ENCODE assay signal across 11 mouse cellular contexts in genomic region chr10:40527573-40527972, GRCm38 (mm10). TPM values are rescaled to one million over a fixed set of nuclear protein-coding genes. Genes with fewer than 3 reads are reported as not detected.
A peak's percentile ranks its signal among the peaks of the same experiment; 100 is the strongest.
DNase-seq lines count a peak whose midpoint lies in the region; ATAC-seq and TF ChIP-seq lines count a peak whose summit lies in the region.
"Had no signal": no experiment of that assay in that cellular context is flagged by ENCODE, and none has a peak within 500 bp of the region (broad histone marks: within the 10 kb centered on the region; RNA-seq: fewer than 3 reads in every experiment).

No protein-coding gene starts in this region.

- H3K4me1 ChIP-seq in heart, embryonic 15.5 days (replicated peaks): no peaks in the 10 kb centered on the region
- H3K4me1 ChIP-seq in spleen, adult 2 months (ENCODE audit: control insufficient read depth, insufficient read depth, insufficient read length): peaks cover 8% of the 10 kb centered on the region; the same call in 1 of the 2 replicates

- H3K9ac ChIP-seq in heart, embryonic 15.5 days: no peak overlapping the region

- no peaks in the 10 kb centered on the region for H3K79me2 ChIP-seq in C2C12 (ENCODE audit: control insufficient read depth, insufficient read depth)

- H3K4me3 ChIP-seq in heart, embryonic 15.5 days: no peak overlapping the region
- no peak overlapping the region for H3K4me3 ChIP-seq in C2C12 (ENCODE audit: insufficient read depth, poor library complexity, severe bottlenecking)
- H3K4me3 ChIP-seq in spleen, adult 2 months (ENCODE audit: extremely low read depth, insufficient read depth, insufficient read length): no peak overlapping the region

- no peak for TF ChIP-seq CTCF in C2C12 (IDR thresholded peaks at IDR 0.05; ENCODE audit: control insufficient read depth, insufficient read depth, insufficient read length)
- no peak for TF ChIP-seq CTCF in spleen, adult 2 months (IDR thresholded peaks at IDR 0.05; ENCODE audit: extremely low read depth, insufficient read depth, insufficient read length, insufficient replicate concordance)

- H3K79me3 ChIP-seq in C2C12 (ENCODE audit: low read depth): no peaks in the 10 kb centered on the region

- H3K27me3 ChIP-seq in heart, embryonic 15.5 days: no peaks in the 10 kb centered on the region
- H3K27me3 ChIP-seq in C2C12 (ENCODE audit: control insufficient read depth, insufficient read depth, insufficient read length): no peaks in the 10 kb centered on the region
- H3K27me3 ChIP-seq in spleen, adult 2 months (ENCODE audit: control insufficient read depth, insufficient read depth, low read length): no peaks in the 10 kb centered on the region

- 0 out of 2 replicates have a peak overlapping the region, but pooled peaks have one; percentile 17 for H3K4me2 ChIP-seq in heart, embryonic 15.5 days

- no peak overlapping the region for H3ac ChIP-seq in C2C12 (ENCODE audit: control insufficient read depth, insufficient read length, low read depth)

- no peak for DNase-seq in heart, postnatal 14 days
- DNase-seq in induced T-regulatory cell, adult 2 months (ENCODE audit: low read depth): peak; percentile 73
- peak; percentile 36 to 57 for DNase-seq in spleen, adult 2 months (ENCODE audit: low read depth in 1 of 2, low spot score in 2 of 2)
- no peak for DNase-seq in right cerebral cortex, postnatal 25 days
- no peak for DNase-seq in ovary, postnatal 10 days (ENCODE audit: low spot score)
- DNase-seq: midbrain, embryonic 14.5 days had no signal

- TF ChIP-seq POLR2A in spleen, adult 2 months (IDR thresholded peaks at IDR 0.05; ENCODE audit: low read depth, low read length): no peak

- no peaks in the 10 kb centered on the region for H3K36me3 ChIP-seq in heart, embryonic 15.5 days
- no peaks in the 10 kb centered on the region for H3K36me3 ChIP-seq in C2C12 (ENCODE audit: control insufficient read depth, insufficient read depth)
- H3K36me3 ChIP-seq in spleen, adult 2 months (ENCODE audit: control insufficient read depth, insufficient read depth, low read length): no peaks in the 10 kb centered on the region

- intact Hi-C loops in heart, postnatal 14 days (cut with DNase I): loop anchor here (10.0 kb wide), 1 partner anchor 473 kb away; no protein-coding TSS in a partner anchor

- no peak overlapping the region for H3K27ac ChIP-seq in heart, embryonic 15.5 days
- peak overlapping the region; percentile 28; the same call in 1 of the 2 replicates for H3K27ac ChIP-seq in spleen, adult 2 months (ENCODE audit: insufficient read depth, low read length)

- no peak for ATAC-seq in heart, embryonic 15.5 days (replicated peaks; ENCODE audit: insufficient number of reproducible peaks, insufficient read depth, low FRiP score, low read depth)
- ATAC-seq in cerebellum, adult (ENCODE audit: insufficient number of reproducible peaks, low FRiP score, low TSS enrichment): no peak

- WGBS in heart, embryonic 15.5 days: 34% methylated on average over 8 of the region's 8 CpGs
- 2% methylated on average over 8 of the region's 8 CpGs for WGBS in spleen, adult 2 months

- H3K9me3 ChIP-seq in heart, embryonic 15.5 days (replicated peaks): no peaks in the 10 kb centered on the region

TF ChIP-seq in C2C12, 6 proteins besides CTCF, POLR2A, EP300 and RAD21:
- peak; percentile 43 for TF ChIP-seq USF1 (IDR thresholded peaks at IDR 0.05; ENCODE audit: low read depth)
- TF ChIP-seq MYOG (IDR thresholded peaks at IDR 0.05; ENCODE audit: control insufficient read depth, extremely low read depth, insufficient read length): no peak

RNA-seq across cellular contexts. Expression of gene Slc22a16, which starts 42.6 kb away (rescaled TPM):
- polyA plus RNA-seq in heart, embryonic 15.5 days (2015; fragmentation: Nextera tagmentation; extraction: Ambion mirVana): not detected in 2 replicates
- total RNA-seq in heart, postnatal 14 days (2021): not detected
- polyA plus RNA-seq in C2C12 (2012; fragmentation: generic; extraction: Trizol): not detected
- not detected in 2 replicates for polyA plus RNA-seq in spleen, adult 2 months (2012; rRNA removed)
- total RNA-seq: layer of hippocampus, postnatal 14 days had no signal
- polyA plus RNA-seq: hindbrain, embryonic 11.5 days; midbrain, embryonic 14.5 days had no signal

Comparison
In these comparisons a context has a peak if more than half of its experiments do, and no peak if none do; other contexts are left out.
1. DNase-seq: peak in induced T-regulatory cell, adult 2 months (single experiment) and spleen, adult 2 months (2 of 2); none in heart, postnatal 14 days (0 of 2), right cerebral cortex, postnatal 25 days (single experiment) and ovary, postnatal 10 days (single experiment).